Mouse (Mus musculus) spleen, adult 2 months (tissue): ENCODE data around the gene Rnps1.

ENCODE experiments used
- CTCF ChIP-seq: fragments of 200-500 bp; IDR thresholded peaks from 2 replicates; pipeline ENCODE4 v1.5.1; 2011; ENCODE audit warnings: mild to moderate bottlenecking, inconsistent platforms; ENCODE audit not compliant: insufficient read depth, insufficient read length, insufficient replicate concordance; ENCODE audit errors: extremely low read depth
- POLR2A ChIP-seq: fragments of 200-500 bp; IDR thresholded peaks from 2 replicates; pipeline ENCODE4 v1.6.1; 2011; ENCODE audit warnings: low read depth, low read length, inconsistent platforms

DNA sequence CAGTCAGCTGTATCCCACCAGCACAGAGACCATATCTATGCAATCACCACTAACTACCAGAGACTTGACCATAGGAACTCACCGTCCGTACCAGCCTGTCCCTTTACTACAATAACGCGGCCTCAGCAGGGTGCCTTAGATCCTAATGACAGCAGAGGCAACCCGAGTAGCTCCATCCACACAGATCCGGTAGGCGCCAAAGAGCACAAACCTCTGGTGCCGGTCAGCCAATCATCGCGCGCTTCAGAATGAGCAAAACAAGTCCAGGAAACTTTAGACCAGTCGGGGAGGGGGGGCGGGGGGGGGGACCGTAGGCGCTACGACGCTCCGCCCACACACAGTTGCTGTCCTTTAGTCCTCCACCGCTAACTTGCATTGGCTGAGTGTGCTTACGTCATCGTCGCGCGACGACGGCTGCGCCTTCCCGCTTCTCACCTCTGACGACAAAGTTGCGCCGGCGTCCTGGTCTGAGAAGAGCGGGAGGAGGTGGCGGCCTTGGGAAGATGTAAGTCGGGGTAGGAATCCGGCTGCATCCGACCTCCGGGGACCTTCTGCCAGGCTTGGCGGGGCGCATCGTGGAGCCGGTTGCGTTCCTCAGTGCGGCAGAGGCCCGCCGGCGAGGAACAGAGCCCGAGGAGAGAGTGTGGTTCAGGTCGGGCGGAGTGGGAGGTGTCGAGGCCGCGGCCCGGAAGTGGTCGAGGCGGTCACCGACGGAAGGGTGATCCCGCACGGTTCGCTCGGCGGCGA, at the start of gene Rnps1:
- TF ChIP-seq POLR2A = peak; percentile 79
- TF ChIP-seq CTCF = no peak
